Mouse (Mus musculus) heart, embryonic 10.5 days (tissue): ENCODE data around the gene Snap47. TPM values are rescaled to one million over a fixed set of nuclear protein-coding genes. Genes with fewer than 3 reads are reported as not detected.

Source experiments
- DNase-seq: peaks from one replicate; pipeline ENCODE4 v3.0.0-alpha.2; 2017; ENCODE audit warnings: low spot score
- H3K27ac ChIP-seq: fragments of 300-500 bp; sonication (generic); 2 replicates; pipeline ENCODE4 v1.5.1; 2016; ENCODE audit warnings: mild to moderate bottlenecking
- H3K27me3 ChIP-seq: fragments of 300-500 bp; sonication (generic); 2 replicates; pipeline ENCODE4 v1.6.1; 2016; ENCODE audit warnings: mild to moderate bottlenecking; ENCODE audit not compliant: poor library complexity, insufficient read depth, severe bottlenecking
- H3K36me3 ChIP-seq: fragments of 300-500 bp; sonication (generic); 2 replicates; pipeline ENCODE4 v1.6.1; 2016; ENCODE audit warnings: mild to moderate bottlenecking, moderate library complexity
- H3K4me1 ChIP-seq: fragments of 300-500 bp; sonication (generic); 2 replicates; pipeline ENCODE4 v1.6.1; 2016; ENCODE audit warnings: mild to moderate bottlenecking
- H3K4me3 ChIP-seq: fragments of 300-500 bp; sonication (generic); 2 replicates; pipeline ENCODE4 v1.5.1; 2016; ENCODE audit warnings: mild to moderate bottlenecking, moderate library complexity
- H3K9me3 ChIP-seq: fragments of 300-500 bp; sonication (generic); 2 replicates; pipeline ENCODE4 v1.6.1; 2016; ENCODE audit warnings: mild to moderate bottlenecking, moderate library complexity
- WGBS: fragments of 180-500 bp; shearing (Covaris S2); methylation state at CpG from one replicate; pipeline ENCODE4 v1.1.7; 2016; 5-methylcytosine and 5-hydroxymethylcytosine counted together
- polyA plus RNA-seq: library from polyadenylated mRNA; unstranded; fragments of >200 nt; fragmentation: Nextera tagmentation; extraction: Ambion mirVana; gene quantifications from 2 replicates; pipeline ENCODE4 v1.2.1, GENCODE M21; 2016

Gene Snap47
- polyA plus RNA-seq, 1 experiment from 2014 or later, result 123 TPM

DNA sequence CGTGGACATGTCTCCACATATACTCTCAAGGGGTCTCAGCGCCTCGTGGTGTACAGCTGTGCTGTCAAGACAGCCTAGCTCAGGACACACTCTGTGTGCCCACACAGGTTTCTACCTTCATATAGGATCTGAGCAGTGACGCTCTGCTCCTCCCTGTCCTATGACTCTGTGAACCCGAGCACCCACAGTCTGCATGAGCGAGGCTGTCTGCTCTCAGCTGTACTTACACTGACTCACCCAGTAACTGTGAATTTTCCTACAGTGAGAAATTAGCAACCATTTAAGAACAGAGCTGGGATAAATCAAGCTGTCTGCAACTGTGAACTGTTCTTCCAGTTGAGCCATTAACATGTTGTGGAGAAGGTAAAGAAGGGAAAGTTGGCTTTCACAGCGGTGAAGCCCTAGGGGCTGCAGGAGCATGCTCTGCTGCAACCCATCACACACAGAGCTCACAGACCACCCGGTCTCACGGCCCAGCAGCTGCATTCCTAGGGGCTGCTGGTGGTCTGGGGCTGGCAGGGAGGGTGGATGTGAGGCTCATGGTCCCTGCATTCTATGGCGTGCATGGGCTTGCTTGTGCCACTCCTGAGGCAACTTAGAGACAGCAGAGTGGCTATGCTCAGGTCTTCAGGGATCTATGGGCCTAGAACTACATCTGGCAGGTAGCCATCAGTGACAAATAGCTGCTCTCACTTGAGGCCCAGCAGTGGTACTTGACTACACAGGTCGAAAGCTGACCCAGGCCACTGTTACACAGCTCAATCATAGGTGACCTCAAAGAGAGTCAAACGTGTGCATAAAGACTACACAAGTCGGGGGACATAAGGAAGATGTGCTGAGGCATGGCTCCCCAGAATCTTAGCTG, 37.8 kb downstream of the Snap47 start:
- Histone ChIP-seq H3K9me3 (no peaks in the 10 kb centered on the region; the same call in 1 of the 2 replicates), H3K27me3 (no peaks in the 10 kb centered on the region), H3K4me3 (no peak overlapping the region), H3K27ac (no peak overlapping the region), H3K4me1 (peaks cover 26% of the 10 kb centered on the region), H3K36me3 (peaks cover 51% of the 10 kb centered on the region)
- WGBS, result 80% methylated on average over 13 of the region's 13 CpGs
- no peak for DNase-seq

GRCm38 (mm10) chr11:59412058-59412457, 38.9 kb downstream of the Snap47 start:
- H3K4me3 ChIP-seq, result no peak overlapping the region
- DNase-seq, result no peak
- WGBS, result 74% methylated on average over 6 of the region's 6 CpGs
- H3K27ac ChIP-seq, result 0 out of 2 replicates have a peak overlapping the region, but pooled peaks have one; percentile 33
- peaks cover 26% of the 10 kb centered on the region for H3K4me1 ChIP-seq
- peaks cover 56% of the 10 kb centered on the region for H3K36me3 ChIP-seq
- H3K9me3 ChIP-seq, result no peaks in the 10 kb centered on the region; the same call in 1 of the 2 replicates
- no peaks in the 10 kb centered on the region for H3K27me3 ChIP-seq

GRCm38 (mm10) chr11:59410851-59411250, 40.1 kb downstream of the Snap47 start:
- no peak overlapping the region for H3K4me3 ChIP-seq
- DNase-seq, result no peak
- WGBS, result 84% methylated on average over 2 of the region's 2 CpGs
- H3K27ac ChIP-seq, result no peak overlapping the region
- H3K9me3 ChIP-seq, result no peaks in the 10 kb centered on the region; the same call in 1 of the 2 replicates
- H3K36me3 ChIP-seq, result peaks cover 62% of the 10 kb centered on the region
- peaks cover 26% of the 10 kb centered on the region for H3K4me1 ChIP-seq
- H3K27me3 ChIP-seq, result no peaks in the 10 kb centered on the region

GRCm38 (mm10) chr11:59405761-59406160, 45.2 kb downstream of the Snap47 start:
- Histone ChIP-seq H3K4me3 (no peak overlapping the region), H3K27me3 (no peaks in the 10 kb centered on the region), H3K4me1 (0 out of 2 replicates have a peak, but pooled peaks cover 9% of the 10 kb centered on the region), H3K9me3 (no peaks in the 10 kb centered on the region), H3K36me3 (peaks cover 65% of the 10 kb centered on the region), H3K27ac (no peak overlapping the region)
- WGBS, result 81% methylated on average over 1 of the region's 1 CpGs
- no peak for DNase-seq

DNA sequence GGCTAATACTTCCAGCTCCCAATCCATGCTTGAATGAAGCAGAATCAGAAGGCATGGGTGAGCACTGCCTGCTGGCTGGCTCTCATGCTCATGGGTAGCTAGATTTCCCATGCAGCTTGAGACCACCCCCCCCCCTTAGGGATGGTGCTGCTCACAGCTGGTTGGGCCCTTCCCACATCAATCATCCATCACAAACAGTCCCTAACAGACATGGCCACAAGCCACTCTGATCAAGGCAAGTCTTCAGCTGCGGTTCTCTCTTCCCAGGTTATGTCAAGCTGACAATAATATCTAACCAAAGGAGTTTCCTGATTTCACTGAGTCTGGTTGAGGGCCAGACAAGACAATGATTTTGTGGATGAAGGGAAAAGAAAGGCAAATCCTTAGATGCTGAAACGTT, 50.1 kb downstream of the Snap47 start:
- H3K9me3 ChIP-seq, result no peaks in the 10 kb centered on the region
- 70% methylated on average over 2 of the region's 2 CpGs for WGBS
- no peak overlapping the region for H3K27ac ChIP-seq
- H3K36me3 ChIP-seq, result peaks cover 21% of the 10 kb centered on the region
- peaks cover 31% of the 10 kb centered on the region for H3K4me1 ChIP-seq
- no peak for DNase-seq
- H3K27me3 ChIP-seq, result no peaks in the 10 kb centered on the region
- no peak overlapping the region for H3K4me3 ChIP-seq

- no peak for DNase-seq
- Histone ChIP-seq H3K9me3 (no peaks in the 10 kb centered on the region), H3K36me3 (peaks cover 14% of the 10 kb centered on the region), H3K4me3 (no peak overlapping the region), H3K4me1 (peaks cover 31% of the 10 kb centered on the region), H3K27me3 (no peaks in the 10 kb centered on the region), H3K27ac (no peak overlapping the region)
- 84% methylated on average over 8 of the region's 8 CpGs for WGBS
These were observed 51.2 kb downstream of the Snap47 start for GRCm38 (mm10) chr11:59399830-59400229.

- peak overlapping the region; percentile 80 for H3K27ac ChIP-seq
- no peaks in the 10 kb centered on the region for H3K9me3 ChIP-seq
These were observed 53.2 kb downstream of the Snap47 start for GRCm38 (mm10) chr11:59397536-59398371.

GRCm38 (mm10) chr11:59394451-59394850, 56.5 kb downstream of the Snap47 start:
- H3K36me3 ChIP-seq, result no peaks in the 10 kb centered on the region
- no peak overlapping the region for H3K4me3 ChIP-seq
- no peaks in the 10 kb centered on the region for H3K27me3 ChIP-seq
- H3K27ac ChIP-seq, result no peak overlapping the region
- no peaks in the 10 kb centered on the region for H3K9me3 ChIP-seq
- peaks cover 45% of the 10 kb centered on the region for H3K4me1 ChIP-seq
- 80% methylated on average over 5 of the region's 5 CpGs for WGBS
- DNase-seq, result no peak

More at GRCm38 (mm10) chr11:59397536-59398371, 53.2 kb downstream of the Snap47 start:
- Histone ChIP-seq H3K4me1 (peaks cover 37% of the 10 kb centered on the region), H3K36me3 (peaks cover 4% of the 10 kb centered on the region), H3K27me3 (no peaks in the 10 kb centered on the region), H3K4me3 (peak overlapping the region; percentile 42)
- WGBS, result 24% methylated on average over 22 of the region's 22 CpGs
- no peak for DNase-seq

- H3K27me3 ChIP-seq, result no peaks in the 10 kb centered on the region
- no peaks in the 10 kb centered on the region for H3K36me3 ChIP-seq
- no peak for DNase-seq
- H3K4me1 ChIP-seq, result peaks cover 48% of the 10 kb centered on the region
- H3K27ac ChIP-seq, result no peak overlapping the region
- no peak overlapping the region for H3K4me3 ChIP-seq
- WGBS, result 66% methylated on average over 9 of the region's 9 CpGs
- no peaks in the 10 kb centered on the region for H3K9me3 ChIP-seq
These were observed 57.4 kb downstream of the Snap47 start for GRCm38 (mm10) chr11:59393591-59393990.

GRCm38 (mm10) chr11:59392300-59392699, 58.7 kb downstream of the Snap47 start:
- Histone ChIP-seq H3K36me3 (no peaks in the 10 kb centered on the region), H3K9me3 (no peaks in the 10 kb centered on the region), H3K4me1 (peaks cover 39% of the 10 kb centered on the region), H3K27me3 (no peaks in the 10 kb centered on the region), H3K4me3 (no peak overlapping the region), H3K27ac (no peak overlapping the region)
- 65% methylated on average over 6 of the region's 6 CpGs for WGBS
- no peak for DNase-seq

DNA sequence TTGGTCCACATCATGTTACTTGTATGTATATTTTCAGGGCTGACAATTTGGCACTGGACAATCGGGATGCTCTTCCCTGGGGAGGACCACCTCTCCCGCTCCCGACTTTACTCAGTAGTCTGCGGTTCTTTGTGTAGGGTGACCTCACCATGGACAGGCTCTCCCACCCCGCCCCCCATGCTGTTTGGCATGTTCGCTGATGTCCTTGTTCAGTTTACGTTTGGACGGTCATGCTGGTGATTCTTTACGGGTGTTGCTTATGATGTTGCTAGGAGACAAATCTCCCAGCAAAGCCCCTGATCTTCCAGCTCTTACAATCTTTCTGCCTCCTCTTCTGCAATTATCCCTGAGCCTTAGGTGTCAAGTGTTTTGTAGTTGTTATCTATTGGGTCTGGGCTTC, 60.5 kb downstream of the Snap47 start:
- no peak overlapping the region for H3K27ac ChIP-seq
- no peaks in the 10 kb centered on the region for H3K9me3 ChIP-seq
- DNase-seq, result no peak
- H3K27me3 ChIP-seq, result no peaks in the 10 kb centered on the region
- no peak overlapping the region for H3K4me3 ChIP-seq
- WGBS, result 61% methylated on average over 9 of the region's 9 CpGs
- H3K4me1 ChIP-seq, result peaks cover 44% of the 10 kb centered on the region
- H3K36me3 ChIP-seq, result no peaks in the 10 kb centered on the region

DNA sequence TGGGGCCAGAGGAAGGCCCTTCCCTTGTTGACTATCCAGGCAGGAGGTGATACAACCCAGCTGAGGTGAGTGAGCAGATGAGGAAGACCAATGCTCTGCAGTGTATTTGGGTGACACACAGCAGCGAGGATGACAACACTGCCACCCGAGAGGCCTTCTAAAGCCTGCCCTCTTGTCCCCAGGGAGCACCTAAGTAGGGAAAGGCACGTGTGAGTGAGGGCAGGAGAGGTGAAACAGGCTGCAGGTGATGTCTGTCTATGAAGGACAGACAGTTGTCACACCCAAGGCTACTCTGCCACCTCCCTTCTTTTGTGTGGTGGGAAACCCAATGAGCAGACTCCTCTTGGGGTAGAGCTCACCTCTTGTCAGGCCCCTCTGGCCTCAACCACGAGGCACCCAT, 61.4 kb downstream of the Snap47 start:
- DNase-seq, result no peak
- no peak overlapping the region for H3K4me3 ChIP-seq
- H3K9me3 ChIP-seq, result no peaks in the 10 kb centered on the region
- peak overlapping the region; percentile 52; the same call in 1 of the 2 replicates for H3K27ac ChIP-seq
- peaks cover 52% of the 10 kb centered on the region for H3K4me1 ChIP-seq
- H3K36me3 ChIP-seq, result no peaks in the 10 kb centered on the region
- 69% methylated on average over 4 of the region's 4 CpGs for WGBS
- no peaks in the 10 kb centered on the region for H3K27me3 ChIP-seq

- Histone ChIP-seq H3K4me1 (peaks cover 60% of the 10 kb centered on the region), H3K27me3 (no peaks in the 10 kb centered on the region), H3K27ac (peak overlapping the region; percentile 52; the same call in 1 of the 2 replicates), H3K36me3 (no peaks in the 10 kb centered on the region), H3K4me3 (no peak overlapping the region), H3K9me3 (no peaks in the 10 kb centered on the region)
- WGBS, result 73% methylated on average over 4 of the region's 4 CpGs
- DNase-seq, result no peak
These were observed 62.2 kb downstream of the Snap47 start for GRCm38 (mm10) chr11:59388806-59389205.
